Mouse (Mus musculus): ENCODE measurements at regions not wholly inside any gene's neighbourhood (a gene's known extent, or its start where the extent isn't known, plus 50 kb on each side); places are given as distances from the start of the nearest gene placed in this dataset.

- DNase-seq, result no peak
Observed at GRCm38 (mm10) chr14:98728863-98729262, 265.3 kb downstream of the Rpl36a-ps1 start.

GRCm38 (mm10) chr14:98722481-98722880 lies 271.6 kb downstream of the Rpl36a-ps1 start:
- no peak for DNase-seq

GRCm38 (mm10) chr14:98721033-98721432 lies 273.1 kb downstream of the Rpl36a-ps1 start:
- no peak for DNase-seq

GRCm38 (mm10) chr14:98708045-98708444 lies 286.1 kb downstream of the Rpl36a-ps1 start:
- no peak for DNase-seq

DNA sequence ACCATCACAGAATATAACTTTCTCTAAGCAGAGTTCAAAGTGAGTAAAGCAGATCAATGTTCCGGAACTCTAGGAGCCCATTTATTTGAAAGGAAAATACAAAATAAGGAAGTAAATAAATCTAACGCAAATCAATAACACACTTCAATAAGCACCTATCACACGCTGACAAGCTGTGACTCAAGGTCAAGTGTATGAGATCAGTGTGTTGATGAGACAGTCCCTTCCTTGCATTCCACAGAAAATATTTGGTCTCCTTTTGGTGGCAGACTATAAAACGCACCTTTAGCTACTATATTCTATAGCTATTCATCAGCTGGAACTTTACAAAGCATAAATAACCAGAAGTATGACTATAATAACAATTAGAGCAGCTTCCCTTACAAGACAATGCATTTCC lies 286.5 kb downstream of the Rpl36a-ps1 start:
- DNase-seq, result no peak

GRCm38 (mm10) chr14:98703289-98703688 lies 290.8 kb downstream of the Rpl36a-ps1 start:
- DNase-seq, result no peak

DNA sequence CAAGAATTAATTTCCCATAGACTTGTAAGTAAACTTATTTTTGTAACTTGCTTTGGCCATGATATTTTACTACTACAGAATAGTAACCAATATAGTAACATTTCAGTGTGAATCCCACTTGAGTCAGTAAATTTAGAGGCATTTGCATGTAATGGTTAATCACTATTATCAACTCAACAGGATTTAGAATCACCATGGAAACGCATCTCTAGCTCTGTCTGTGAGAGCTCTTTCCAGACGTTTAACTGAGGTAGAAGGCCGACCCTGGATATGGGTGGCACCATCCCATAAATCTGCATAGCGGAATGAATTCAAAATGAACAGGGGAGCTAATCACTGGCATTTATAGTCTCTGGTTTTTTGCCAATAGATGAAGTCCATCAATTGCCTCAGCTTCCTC lies 337.6 kb downstream of the Rpl36a-ps1 start:
- no peak for DNase-seq

DNA sequence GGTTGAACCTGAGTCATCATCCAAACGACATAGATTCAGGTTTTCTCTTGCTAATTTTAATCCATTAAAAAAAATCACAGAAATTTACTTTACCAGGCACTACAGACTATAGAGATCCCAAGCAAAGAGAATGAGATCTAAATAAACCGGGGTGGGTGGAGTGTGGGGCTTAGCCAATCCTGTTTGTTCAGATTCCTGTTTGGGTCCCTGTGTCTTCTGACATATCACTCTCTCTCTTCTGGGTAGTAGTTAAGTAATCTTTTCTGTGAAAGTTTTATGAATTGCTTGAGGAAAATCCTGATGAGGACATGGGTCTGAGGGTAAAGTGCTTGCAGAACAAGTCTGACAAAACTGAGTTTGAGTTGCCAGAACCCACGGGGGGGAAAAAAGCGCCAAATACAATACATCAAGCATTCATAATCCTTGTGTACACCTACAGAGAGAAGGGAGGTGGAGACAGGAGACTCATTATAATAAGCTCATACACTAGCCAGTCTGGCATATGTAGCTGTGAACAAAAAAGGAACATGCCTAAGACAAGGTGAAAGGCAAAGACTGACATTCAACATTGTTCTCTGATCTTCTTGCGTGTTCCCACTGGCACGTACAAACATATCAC lies 339.8 kb downstream of the Rpl36a-ps1 start:
- DNase-seq, result no peak

GRCm38 (mm10) chr14:98651221-98651620 lies 342.9 kb downstream of the Rpl36a-ps1 start:
- no peak for DNase-seq

DNA sequence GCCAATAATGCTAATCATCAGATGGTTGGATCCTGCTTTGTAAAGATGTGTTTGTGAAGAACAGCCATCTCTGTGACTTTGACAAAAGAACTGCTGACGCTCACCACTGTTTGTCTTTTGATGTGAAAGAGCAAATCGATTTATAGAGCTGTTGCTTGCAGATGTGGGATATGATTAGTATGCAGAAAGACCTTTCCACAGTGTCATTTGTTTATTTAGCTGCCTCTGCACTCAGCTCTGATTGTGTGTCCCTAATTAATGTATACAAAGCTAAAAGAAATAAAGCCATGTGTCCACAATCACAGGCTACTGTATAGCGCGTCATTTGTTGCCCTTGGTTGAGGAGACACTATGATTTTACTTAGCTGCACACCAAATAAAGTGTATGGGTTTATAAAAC lies 343.6 kb downstream of the Rpl36a-ps1 start:
- no peak for DNase-seq

DNA sequence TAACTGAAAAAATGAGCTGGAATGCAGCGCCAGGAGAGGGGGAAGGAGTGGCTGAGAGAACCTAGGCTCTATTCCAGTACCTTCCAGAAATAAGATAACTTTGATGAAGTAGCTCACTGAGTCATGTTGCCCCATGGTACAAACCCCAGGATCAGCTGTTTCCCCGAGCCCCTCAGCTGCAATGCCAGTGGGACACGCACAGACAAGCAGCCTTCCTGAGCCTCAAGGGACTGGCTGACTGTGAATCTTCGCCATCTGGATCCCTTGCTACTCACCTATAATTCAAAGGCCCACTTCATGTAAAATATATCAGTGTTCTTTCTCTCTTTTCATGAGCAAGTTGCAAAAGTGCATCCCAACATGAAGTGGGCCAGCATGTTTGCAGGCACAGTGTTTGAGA lies 346.5 kb downstream of the Rpl36a-ps1 start:
- DNase-seq, result no peak

GRCm38 (mm10) chr14:98643756-98644155 lies 350.4 kb downstream of the Rpl36a-ps1 start:
- DNase-seq, result no peak

DNA sequence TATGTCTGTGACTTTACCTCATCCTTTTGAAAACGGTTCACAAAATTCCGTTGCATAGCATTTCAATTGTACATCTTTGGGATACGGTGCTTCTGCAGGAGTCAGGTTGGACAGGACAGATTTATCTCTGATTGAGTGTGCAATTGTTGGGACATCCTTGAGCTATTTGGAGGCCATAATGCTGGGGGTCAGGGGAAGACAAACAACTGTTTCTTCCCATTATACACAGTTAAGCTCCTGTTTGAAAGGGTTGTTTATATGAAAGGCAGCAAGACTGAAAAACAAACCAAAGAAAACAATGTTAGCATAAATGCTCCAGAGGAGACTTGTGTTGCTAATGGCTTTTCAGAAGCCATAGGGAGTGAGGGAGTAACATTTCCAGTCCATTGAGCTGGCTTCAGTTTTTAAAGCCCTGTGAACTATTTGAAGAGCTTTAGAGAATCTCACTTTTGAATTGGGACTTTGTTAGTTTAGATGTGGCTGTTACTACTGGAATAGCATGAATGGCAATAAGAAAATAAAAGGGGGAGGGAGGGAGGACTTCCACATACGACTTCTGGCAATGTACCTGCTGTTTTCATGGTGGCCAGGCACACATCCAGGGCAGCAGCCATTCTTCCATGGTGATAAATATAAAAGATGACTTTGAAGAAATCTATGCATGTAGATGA lies 351.3 kb downstream of the Rpl36a-ps1 start:
- DNase-seq, result no peak

DNA sequence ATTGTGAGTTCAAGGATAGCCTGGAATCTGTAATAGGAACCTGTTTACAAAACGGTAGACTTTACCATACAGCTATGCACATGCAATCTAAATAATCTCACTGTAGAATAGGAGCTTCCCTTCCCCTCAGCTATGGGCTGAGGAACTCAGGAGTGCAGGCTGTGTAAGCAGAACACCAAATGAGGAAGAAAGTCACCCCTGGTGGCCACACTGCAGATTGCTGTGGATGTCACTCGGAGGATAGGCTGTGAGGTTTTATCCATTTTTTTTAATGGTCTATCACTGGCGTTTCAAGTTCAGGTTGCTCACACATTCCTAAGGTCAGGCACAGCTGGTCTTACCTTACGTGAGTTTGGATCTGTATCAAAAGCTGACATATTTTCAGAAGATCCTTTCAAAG lies 365.1 kb downstream of the Rpl36a-ps1 start:
- DNase-seq, result no peak

DNA sequence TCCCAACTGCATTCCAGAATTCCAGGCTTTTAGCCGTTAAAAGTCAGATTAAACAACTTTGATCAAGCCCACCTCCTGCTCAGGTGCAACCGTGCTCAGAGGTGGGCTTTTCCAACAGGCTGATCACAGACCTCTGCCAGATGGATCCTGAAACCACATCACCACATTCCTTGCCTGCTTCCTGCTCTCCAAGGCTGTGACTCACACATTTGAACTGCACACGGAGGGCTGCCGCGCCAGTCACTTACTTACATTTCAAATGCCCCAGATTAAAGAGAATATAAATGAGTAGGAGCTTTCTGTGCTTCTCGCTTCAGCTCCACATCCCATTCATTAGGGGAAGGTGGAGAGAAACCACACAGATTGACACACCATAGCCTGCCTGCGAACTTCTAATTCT lies 367.6 kb downstream of the Rpl36a-ps1 start:
- no peak for DNase-seq

DNA sequence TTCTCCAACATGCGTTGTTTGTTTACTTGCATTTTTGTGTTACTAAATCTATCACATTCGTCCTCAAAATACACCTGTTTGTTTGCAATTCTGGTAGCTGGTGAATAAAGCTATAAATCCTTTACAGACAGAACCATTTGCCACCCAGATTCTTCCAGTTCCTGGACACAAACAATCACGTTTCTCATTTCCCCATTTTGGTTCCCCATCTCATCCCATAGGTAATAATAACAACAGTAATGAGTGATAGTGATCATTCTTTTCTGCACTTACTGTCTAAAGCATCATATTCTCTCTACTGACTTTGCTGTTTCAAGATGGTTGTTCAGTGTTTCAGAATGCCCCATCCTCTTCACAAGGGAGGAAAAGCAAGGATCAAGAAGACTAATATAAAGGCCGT lies 368.3 kb downstream of the Rpl36a-ps1 start:
- DNase-seq, result no peak

DNA sequence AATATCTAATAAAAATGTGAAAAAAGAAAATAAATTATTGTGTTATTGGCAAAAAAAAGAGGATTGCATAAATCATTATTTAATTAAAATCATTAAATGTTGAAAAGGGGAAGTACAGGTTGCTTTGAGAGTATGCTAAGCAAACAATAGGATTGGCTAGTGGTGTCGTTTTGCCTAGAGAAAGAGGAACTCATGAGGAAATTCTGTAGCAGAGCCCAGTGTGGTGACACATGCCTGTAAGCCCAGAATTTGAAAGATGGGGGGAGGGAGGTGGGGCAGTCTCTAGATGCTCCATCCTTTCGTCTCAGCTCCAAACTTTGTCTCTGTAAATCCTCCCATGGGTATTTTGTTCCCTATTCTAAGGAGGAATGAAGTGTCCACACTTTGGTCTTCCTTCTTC lies 388.3 kb downstream of the Rpl36a-ps1 start:
- DNase-seq, result no peak

- no peak for DNase-seq
Observed at GRCm38 (mm10) chr14:98596252-98596651, 397.9 kb downstream of the Rpl36a-ps1 start.

GRCm38 (mm10) chr14:98589846-98590245 lies 404.3 kb downstream of the Rpl36a-ps1 start:
- DNase-seq, result no peak

DNA sequence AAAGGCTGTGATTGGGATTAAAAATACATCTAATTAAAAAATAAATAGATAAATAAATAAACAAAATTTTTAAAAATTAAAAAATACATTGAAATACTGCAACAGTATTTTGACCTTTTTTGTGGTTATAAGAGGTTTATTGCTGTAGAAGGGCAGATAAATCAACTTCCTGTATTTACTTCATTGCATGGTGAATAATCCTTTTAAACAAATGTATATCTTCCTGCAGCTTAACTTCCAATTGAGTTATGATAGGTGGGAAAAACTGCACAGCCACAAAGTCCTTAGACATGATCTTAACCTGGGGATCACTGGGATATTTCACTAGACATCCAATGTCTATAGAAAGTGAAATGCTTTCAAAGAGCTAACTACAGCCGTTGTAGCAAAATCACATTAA lies 402.1 kb upstream of the Dach1 start:
- no peak for DNase-seq

DNA sequence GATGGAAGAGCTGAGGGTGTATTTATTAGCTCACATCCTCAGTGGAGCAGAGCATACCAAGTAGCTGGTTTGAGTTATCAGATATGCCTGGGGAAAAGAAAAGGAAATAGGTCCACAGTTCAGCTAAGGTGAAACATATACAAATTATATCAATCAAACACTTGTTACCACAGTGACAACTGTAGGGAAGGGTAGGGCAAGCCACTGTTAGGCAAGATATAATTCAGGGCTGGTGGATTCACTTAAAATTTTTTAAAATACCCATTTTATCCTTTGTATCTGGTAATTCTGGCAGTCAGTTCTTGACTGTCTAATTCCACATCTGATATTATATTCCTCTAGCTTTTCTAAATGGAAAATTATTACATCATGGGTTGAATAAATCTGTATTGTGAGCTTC lies 392.4 kb upstream of the Dach1 start:
- DNase-seq, result no peak

DNA sequence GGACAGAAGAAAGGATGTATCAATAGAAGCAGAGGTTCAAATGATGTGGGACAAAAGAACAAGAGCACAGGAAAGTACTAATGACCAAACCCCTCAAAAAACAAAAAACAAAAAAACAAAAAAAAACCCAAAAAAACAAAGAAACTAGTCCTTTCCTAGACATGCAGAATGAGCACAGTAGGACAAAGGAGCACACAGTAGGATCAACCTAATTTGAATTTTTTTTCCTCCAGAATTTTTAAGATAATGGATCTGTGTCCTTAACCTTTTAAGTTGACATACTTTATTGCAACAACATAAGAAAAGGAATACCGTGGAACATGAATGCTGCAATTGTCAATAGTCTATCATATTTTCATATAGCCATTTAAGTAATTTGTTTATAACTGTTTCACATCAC lies 370.2 kb upstream of the Dach1 start:
- no peak for DNase-seq

GRCm38 (mm10) chr14:98538267-98538666 lies 368.7 kb upstream of the Dach1 start:
- no peak for DNase-seq

- DNase-seq, result no peak
Observed at GRCm38 (mm10) chr14:98533600-98533999, 364.0 kb upstream of the Dach1 start.

DNA sequence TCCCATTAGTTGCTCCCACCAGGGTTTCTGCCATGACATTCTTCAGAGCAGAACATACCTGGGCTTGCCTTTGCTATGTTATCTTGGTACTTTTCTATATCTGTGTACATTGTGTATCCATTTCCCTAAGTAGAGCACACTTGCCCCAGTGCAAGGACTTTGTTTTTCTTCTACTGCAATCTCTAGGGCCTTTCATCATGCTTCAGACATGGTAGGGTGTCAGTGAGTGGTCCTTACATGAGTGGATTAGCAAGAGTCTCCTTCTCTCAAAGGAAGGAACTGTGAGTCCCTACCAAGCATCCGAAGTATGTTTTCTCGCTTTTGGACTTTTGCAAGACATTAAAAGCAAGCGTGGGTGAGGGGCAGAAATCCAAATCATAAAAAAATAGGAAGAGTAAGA lies 351.4 kb upstream of the Dach1 start:
- DNase-seq, result no peak

Data from layer of hippocampus, postnatal 36 days (tissue).